Mouse (Mus musculus): Measurements from ENCODE around the gene Slc37a3. TPM values are rescaled to one million over a fixed set of nuclear protein-coding genes. Genes with fewer than 3 reads are reported as not detected.
A peak's percentile ranks its signal among the peaks of the same experiment; 100 is the strongest.
"Not testable (repeated sequence)": the region's sequence is repeated elsewhere in the genome, so short reads cannot be mapped to it uniquely, and the experiment has no call there.

Gene Slc37a3
- polyA plus RNA-seq (2012; ENCODE audit: insufficient read depth, low replicate concordance): 0.59 TPM in 1 of 2 replicates, not detected in the other

GRCm38 (mm10) chr6:39377311-39377827 is at the start of gene Slc37a3:
Gene Slc37a3 (minus strand): TSS chr6:39377675.
- H3K4me1 ChIP-seq: peaks cover 51% of the 10 kb centered on the region
- H3K27me3 ChIP-seq (replicated peaks): peaks cover 90% of the 10 kb centered on the region
- H3K36me3 ChIP-seq (replicated peaks; ENCODE audit: low read length): no peaks in the 10 kb centered on the region
- TF ChIP-seq GATA1 (IDR thresholded peaks at IDR 0.05; ENCODE audit: borderline replicate concordance, low read length) (no peak), FLI1 (IDR thresholded peaks at IDR 0.05; ENCODE audit: low read length) (no peak)
- H3K4me3 ChIP-seq (replicated peaks): peak within 1 kb of the TSS; percentile 93
- H3K9me3 ChIP-seq: peaks cover 15% of the 10 kb centered on the region

- TF ChIP-seq FLI1 (IDR thresholded peaks at IDR 0.05; ENCODE audit: low read length) (no peak), GATA1 (IDR thresholded peaks at IDR 0.05; ENCODE audit: borderline replicate concordance, low read length) (no peak)
- no peaks in the 10 kb centered on the region for H3K36me3 ChIP-seq (replicated peaks; ENCODE audit: low read length)
- no peak overlapping the region for H3K4me3 ChIP-seq (replicated peaks)
- H3K9me3 ChIP-seq: no peaks in the 10 kb centered on the region
- H3K4me1 ChIP-seq: peaks cover 78% of the 10 kb centered on the region
- no peaks in the 10 kb centered on the region for H3K27me3 ChIP-seq (replicated peaks)
Observed at GRCm38 (mm10) chr6:39426725-39427124, 49.2 kb upstream of the Slc37a3 start.

- H3K27me3 ChIP-seq (replicated peaks): no peaks in the 10 kb centered on the region
- TF ChIP-seq FLI1 (IDR thresholded peaks at IDR 0.05; ENCODE audit: low read length) (no peak), GATA1 (IDR thresholded peaks at IDR 0.05; ENCODE audit: borderline replicate concordance, low read length) (no peak)
- H3K36me3 ChIP-seq (replicated peaks; ENCODE audit: low read length): no peaks in the 10 kb centered on the region
- H3K9me3 ChIP-seq: no peaks in the 10 kb centered on the region
- peaks cover 78% of the 10 kb centered on the region for H3K4me1 ChIP-seq
- no peak overlapping the region for H3K4me3 ChIP-seq (replicated peaks)
Observed at GRCm38 (mm10) chr6:39425181-39425580, 47.7 kb upstream of the Slc37a3 start.

- no peaks in the 10 kb centered on the region for H3K9me3 ChIP-seq
- H3K36me3 ChIP-seq (replicated peaks; ENCODE audit: low read length): no peaks in the 10 kb centered on the region
- TF ChIP-seq GATA1 (IDR thresholded peaks at IDR 0.05; ENCODE audit: borderline replicate concordance, low read length) (no peak), FLI1 (IDR thresholded peaks at IDR 0.05; ENCODE audit: low read length) (no peak)
- H3K4me3 ChIP-seq (replicated peaks): no peak overlapping the region
- H3K27me3 ChIP-seq (replicated peaks): no peaks in the 10 kb centered on the region
- H3K4me1 ChIP-seq: peaks cover 63% of the 10 kb centered on the region
Observed at GRCm38 (mm10) chr6:39423686-39424085, 46.2 kb upstream of the Slc37a3 start.

GRCm38 (mm10) chr6:39423130-39423551 is 45.7 kb upstream of the Slc37a3 start:
- H3K9me3 ChIP-seq: no peaks in the 10 kb centered on the region
- peaks cover 58% of the 10 kb centered on the region for H3K4me1 ChIP-seq
- no peak overlapping the region for H3K4me3 ChIP-seq (replicated peaks)
- H3K27me3 ChIP-seq (replicated peaks): no peaks in the 10 kb centered on the region
- no peaks in the 10 kb centered on the region for H3K36me3 ChIP-seq (replicated peaks; ENCODE audit: low read length)
- TF ChIP-seq GATA1 (IDR thresholded peaks at IDR 0.05; ENCODE audit: borderline replicate concordance, low read length) (no peak), FLI1 (IDR thresholded peaks at IDR 0.05; ENCODE audit: low read length) (no peak)

GRCm38 (mm10) chr6:39420867-39421266 is 43.4 kb upstream of the Slc37a3 start:
- Histone ChIP-seq H3K4me1 (peaks cover 58% of the 10 kb centered on the region), H3K27me3 (replicated peaks) (no peaks in the 10 kb centered on the region), H3K4me3 (replicated peaks) (peak overlapping the region; percentile 99), H3K36me3 (replicated peaks; ENCODE audit: low read length) (peaks cover 19% of the 10 kb centered on the region), H3K9me3 (no peaks in the 10 kb centered on the region)
- TF ChIP-seq GATA1 (IDR thresholded peaks at IDR 0.05; ENCODE audit: borderline replicate concordance, low read length) (no peak), FLI1 (IDR thresholded peaks at IDR 0.05; ENCODE audit: low read length) (no peak)

- Histone ChIP-seq H3K4me3 (replicated peaks) (peak within 1 kb of the TSS; percentile 99), H3K36me3 (replicated peaks; ENCODE audit: low read length) (peaks cover 21% of the 10 kb centered on the region), H3K4me1 (peaks cover 53% of the 10 kb centered on the region), H3K9me3 (no peaks in the 10 kb centered on the region), H3K27me3 (replicated peaks) (no peaks in the 10 kb centered on the region)
- TF ChIP-seq FLI1 (IDR thresholded peaks at IDR 0.05; ENCODE audit: low read length): no peak
- TF ChIP-seq GATA1 (IDR thresholded peaks at IDR 0.05; ENCODE audit: borderline replicate concordance, low read length): no peak
Observed at GRCm38 (mm10) chr6:39419851-39420721, 42.6 kb upstream of the Slc37a3 start, which contains the start of gene Mkrn1. Gene Mkrn1 (minus strand): TSS chr6:39420462.

- Histone ChIP-seq H3K4me1 (peaks cover 59% of the 10 kb centered on the region), H3K4me3 (replicated peaks) (peak overlapping the region; percentile 99), H3K9me3 (no peaks in the 10 kb centered on the region), H3K27me3 (replicated peaks) (no peaks in the 10 kb centered on the region), H3K36me3 (replicated peaks; ENCODE audit: low read length) (peaks cover 27% of the 10 kb centered on the region)
- TF ChIP-seq GATA1 (IDR thresholded peaks at IDR 0.05; ENCODE audit: borderline replicate concordance, low read length) (no peak), FLI1 (IDR thresholded peaks at IDR 0.05; ENCODE audit: low read length) (no peak)
Observed at GRCm38 (mm10) chr6:39419386-39419850, 41.9 kb upstream of the Slc37a3 start.

- H3K36me3 ChIP-seq (replicated peaks; ENCODE audit: low read length): peaks cover 46% of the 10 kb centered on the region
- H3K27me3 ChIP-seq (replicated peaks); H3K9me3 ChIP-seq: not testable (repeated sequence)
- peak overlapping the region; percentile 74 for H3K4me3 ChIP-seq (replicated peaks)
- H3K4me1 ChIP-seq: peaks cover 44% of the 10 kb centered on the region
Observed at GRCm38 (mm10) chr6:39416654-39417053, 39.2 kb upstream of the Slc37a3 start.

- no peak for TF ChIP-seq FLI1 (IDR thresholded peaks at IDR 0.05; ENCODE audit: low read length)
- peaks cover 43% of the 10 kb centered on the region for H3K4me1 ChIP-seq
- no peaks in the 10 kb centered on the region for H3K27me3 ChIP-seq (replicated peaks)
- H3K36me3 ChIP-seq (replicated peaks; ENCODE audit: low read length): peaks cover 53% of the 10 kb centered on the region
- H3K9me3 ChIP-seq: no peaks in the 10 kb centered on the region
- H3K4me3 ChIP-seq (replicated peaks): peak overlapping the region; percentile 85
Observed at GRCm38 (mm10) chr6:39415762-39416161, 38.3 kb upstream of the Slc37a3 start.
